Mouse (Mus musculus) megakaryocyte progenitor cell, adult 5-6 weeks (primary cell): ENCODE results near the gene Ivns1abp. TPM values are rescaled to one million over a fixed set of nuclear protein-coding genes. Genes with fewer than 3 reads are reported as not detected.
"Not testable (repeated sequence)": the region's sequence is repeated elsewhere in the genome, so short reads cannot be mapped to it uniquely, and the experiment has no call there.

Source experiments
- ATAC-seq: replicated peaks from 2 replicates; pipeline ENCODE4 v1.8.0; 2016; ENCODE audit warnings: mild to moderate bottlenecking, moderate TSS enrichment, inconsistent platforms; ENCODE audit not compliant: poor library complexity
- total RNA-seq, 2 experiments: library from RNA; stranded (forward) in 1 of 2; stranded (reverse) in 1 of 2; fragments of 157-497, 149-512 nt in 1 of 2; fragments of 200-1000 nt in 1 of 2; gene quantifications; 2 replicates each; pipeline versions ENCODE4 v1.2.3 to v1.2.4; 2015 to 2017

Ivns1abp gene
- total RNA-seq, 2 experiments from 2014 or later = 293 to 330 TPM

GRCm38 (mm10) chr1:151341321-151342044 lies 2.8 kb upstream of the Ivns1abp start:
- no peak for ATAC-seq

DNA sequence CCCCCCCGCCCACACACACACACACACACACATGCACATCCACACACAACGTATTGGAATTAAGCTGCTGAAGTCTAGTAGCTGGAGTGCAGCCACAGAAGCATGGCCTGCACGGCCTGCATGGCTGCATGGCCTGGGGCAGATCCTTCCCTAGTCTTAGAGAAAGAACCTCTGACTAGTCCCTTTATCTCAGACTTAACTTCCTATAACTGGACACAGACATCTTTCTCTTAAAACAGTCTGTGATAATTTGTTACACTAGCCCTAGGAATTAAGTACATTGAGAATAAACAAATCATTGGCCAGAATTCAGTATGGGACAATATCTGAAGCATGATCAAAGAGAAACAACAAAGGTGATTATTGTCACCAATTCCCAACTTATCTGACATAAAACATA lies 2.0 kb upstream of the Ivns1abp start:
- no peak for ATAC-seq

DNA sequence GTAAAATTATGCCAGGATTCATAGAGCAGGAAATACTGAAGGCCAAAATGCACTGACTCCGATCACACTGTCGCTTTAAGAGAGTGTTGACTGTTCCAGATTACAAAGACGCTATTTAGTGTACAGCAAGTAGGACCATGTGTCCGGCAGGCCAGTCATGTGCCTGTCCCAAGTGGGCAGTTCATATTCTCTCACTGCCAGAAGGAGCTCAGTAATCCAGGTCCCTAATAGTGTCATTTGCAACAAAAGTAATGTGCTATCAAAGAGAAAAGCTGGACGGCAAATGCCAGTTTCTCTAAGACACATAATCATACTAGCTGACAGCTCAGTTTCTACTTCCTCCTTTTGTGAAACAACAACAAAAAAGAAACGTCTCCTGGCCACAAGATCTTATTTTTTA lies 1.3 kb upstream of the Ivns1abp start:
- no peak for ATAC-seq

DNA sequence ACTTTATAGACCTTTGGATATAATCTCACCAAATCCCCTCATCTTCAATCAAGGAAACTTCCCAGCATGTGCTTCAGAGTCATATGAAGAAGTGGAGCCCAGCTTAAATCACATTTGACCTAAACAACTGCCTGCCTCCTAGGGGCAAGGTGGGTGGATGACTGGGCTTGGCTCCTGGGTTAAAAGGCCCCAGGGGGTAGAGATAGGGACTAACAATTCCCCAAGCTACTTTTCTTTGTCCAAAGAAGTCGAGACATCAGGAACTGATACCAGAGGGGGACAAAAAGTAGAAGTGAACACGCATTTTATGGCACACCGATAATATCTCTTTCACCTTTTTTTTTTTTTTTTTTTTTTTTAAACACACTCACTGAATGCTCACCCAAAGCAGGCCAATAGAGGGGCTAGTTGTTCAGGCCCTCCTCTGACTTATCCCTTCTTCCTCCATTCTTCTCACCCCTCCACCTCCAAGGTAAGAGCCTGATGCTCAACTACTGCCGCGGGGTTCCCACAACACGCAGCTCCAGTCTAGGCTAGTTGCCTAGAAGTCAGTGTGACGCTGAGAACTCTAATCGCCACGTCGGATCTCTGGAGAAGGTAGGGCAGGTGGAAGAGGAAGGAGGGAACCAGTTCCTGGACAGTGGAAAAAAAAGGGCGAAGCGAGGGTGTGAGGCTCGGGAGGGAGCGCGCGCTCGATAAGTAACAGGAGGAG lies 550 bp upstream of the Ivns1abp start:
- peak; percentile 24 for ATAC-seq

- peak; percentile 59 for ATAC-seq
Observed at GRCm38 (mm10) chr1:151345109-151345862, 1.0 kb downstream of the Ivns1abp start.

GRCm38 (mm10) chr1:151345863-151346195 lies 1.6 kb downstream of the Ivns1abp start:
- no peak for ATAC-seq

DNA sequence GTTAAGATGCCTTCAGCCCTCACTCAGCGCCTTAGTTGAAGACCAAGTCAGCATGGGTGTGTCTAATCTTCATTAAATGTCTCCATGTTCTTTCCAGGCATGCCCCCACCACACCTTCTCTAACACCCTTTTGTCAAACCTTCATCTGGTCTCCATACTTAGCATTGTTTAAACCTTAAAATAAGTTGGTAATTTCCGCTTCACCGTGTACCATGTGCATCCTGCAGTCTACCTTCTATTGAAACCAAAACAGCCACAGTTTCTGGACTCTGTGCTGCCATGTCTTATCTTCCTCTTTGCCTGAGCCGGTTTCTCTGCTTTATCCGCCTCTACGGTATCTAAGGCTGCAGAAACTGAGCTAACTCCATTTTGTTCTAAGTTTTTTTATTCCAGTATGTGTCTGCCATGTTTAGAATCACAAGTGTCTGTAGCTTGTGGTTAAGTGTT lies 2.4 kb downstream of the Ivns1abp start:
- ATAC-seq = peak; percentile 10

- ATAC-seq = not testable (repeated sequence)
Observed at GRCm38 (mm10) chr1:151348293-151348692, 4.0 kb downstream of the Ivns1abp start.

DNA sequence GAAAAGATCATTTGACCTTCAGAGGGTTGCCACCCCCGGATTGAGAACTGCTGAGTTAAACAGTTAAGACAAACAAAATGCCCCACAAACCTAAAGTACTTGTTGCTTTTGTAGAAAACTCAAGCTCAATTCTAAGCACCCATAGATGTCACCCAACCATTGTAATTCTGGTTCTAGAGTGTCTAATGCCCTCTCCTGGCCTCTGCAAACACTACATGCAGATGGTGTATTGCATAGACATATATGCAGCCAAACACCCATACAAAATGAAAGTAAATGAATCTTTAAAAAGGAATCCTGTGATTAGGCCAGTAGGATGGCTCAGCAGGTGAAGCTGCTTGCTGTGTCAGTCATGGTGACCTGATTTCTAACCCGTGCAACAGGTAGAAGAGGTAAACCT lies 8.6 kb downstream of the Ivns1abp start:
- ATAC-seq = peak; percentile 93

DNA sequence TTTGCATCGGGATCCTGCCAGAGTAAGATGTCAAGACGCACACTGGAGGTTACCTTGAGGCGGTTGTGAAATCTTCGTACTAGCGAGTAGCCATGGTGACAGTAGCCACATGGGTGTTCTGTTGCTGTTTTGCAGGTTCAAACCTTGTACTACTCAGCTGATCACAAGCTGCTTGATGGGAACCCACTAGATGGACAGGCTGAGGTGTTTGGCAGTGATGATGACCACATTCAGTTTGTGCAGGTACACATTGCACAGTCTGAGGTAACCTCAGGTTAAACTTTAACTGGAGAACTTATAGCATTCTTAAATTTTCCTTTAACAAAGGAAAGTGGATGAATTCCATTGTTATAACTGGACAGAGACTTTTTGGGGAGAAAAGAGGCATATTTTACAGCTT lies 11.7 kb downstream of the Ivns1abp start:
- ATAC-seq = no peak

GRCm38 (mm10) chr1:151359374-151359773 lies 15.1 kb downstream of the Ivns1abp start:
- ATAC-seq = no peak

DNA sequence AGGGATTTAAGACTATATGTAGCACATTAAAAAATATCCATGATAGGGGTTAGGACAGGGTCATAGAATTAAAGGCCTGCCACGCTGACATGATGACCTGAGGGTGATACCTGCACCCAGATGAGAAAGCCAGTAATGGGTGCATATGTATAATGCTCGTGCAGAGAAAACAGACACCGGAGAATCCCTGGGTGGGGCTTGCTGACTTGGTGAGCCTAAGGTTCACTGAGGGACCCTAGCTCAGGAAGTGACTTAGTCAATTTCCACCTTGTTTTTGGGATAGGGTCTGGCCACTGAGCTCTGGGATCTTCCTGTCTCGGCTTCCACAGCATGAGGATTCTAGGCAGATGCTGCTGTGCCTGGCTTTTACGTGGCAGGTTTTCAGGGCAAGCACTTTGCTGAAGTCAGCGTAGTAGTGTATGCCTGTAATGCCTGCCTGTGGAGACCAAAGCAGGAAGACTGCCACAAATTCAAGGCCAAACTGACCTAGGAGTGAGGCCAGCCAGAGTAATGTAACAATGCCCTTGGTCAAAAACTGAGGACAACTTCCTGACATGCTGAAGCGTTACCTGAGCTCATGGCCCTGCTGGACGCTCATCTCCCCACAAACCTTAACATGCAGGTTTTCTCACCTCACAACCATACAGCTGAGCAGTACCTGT lies 22.8 kb downstream of the Ivns1abp start:
- ATAC-seq = no peak; the same call in 1 of the 2 replicates

GRCm38 (mm10) chr1:151367721-151368324 lies 23.5 kb downstream of the Ivns1abp start:
- no peak for ATAC-seq

DNA sequence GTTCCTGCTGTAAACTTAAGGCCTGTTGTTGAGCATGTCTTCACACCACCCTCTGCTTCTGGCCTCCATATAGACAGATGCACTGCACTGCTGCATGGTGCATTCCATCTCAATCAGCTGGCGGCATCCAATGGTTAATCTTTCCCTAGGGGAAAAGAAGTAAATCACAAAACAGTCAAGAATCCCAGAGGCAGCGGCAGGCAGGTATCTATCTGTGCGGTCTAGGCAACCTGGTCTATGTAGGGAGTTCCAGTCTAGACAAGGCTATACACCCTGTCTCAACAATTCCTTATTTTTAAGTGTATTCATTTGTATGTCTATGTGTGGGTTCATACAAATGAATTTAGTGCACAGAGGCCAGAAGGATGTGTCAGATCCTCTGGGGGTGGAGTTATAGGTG lies 24.2 kb downstream of the Ivns1abp start:
- no peak for ATAC-seq

DNA sequence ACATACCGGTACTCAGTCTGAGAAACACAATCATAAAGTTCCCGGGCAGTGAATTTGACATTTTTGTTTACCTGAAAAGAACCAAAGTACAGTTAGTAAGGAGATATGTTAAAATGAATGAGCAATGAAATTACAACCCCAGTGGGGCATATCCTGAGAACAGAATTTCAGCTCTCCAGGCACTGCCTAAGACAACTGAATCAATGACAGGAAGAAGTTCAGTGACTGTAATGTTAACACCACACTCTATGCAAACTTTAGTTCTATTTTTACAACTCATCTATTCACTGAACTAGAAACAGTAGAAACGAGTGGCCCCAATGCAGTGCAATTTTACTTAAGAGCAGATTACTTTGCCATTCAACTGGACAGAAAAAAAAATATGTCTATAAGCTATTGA lies 26.3 kb downstream of the Ivns1abp start:
- ATAC-seq = no peak

DNA sequence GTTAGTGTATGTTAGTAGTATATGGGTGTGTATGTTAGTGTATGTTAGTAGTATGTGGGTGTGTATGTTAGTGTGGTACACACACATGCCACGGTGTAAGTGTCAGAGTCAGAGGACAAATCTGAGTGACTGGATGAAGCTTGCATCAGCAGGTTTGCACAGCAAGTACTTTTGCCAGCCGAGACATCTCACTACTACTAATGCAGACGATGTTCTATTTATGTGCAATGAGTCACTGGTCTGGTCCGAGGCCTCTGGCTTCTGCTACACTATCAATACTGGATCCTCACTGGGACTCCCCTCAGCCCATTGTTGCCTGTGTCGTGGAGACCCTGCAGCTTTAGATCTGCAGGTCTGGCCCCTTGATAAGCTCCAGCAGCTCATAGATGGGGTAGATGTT lies 27.3 kb downstream of the Ivns1abp start:
- ATAC-seq = no peak

- ATAC-seq = no peak
Observed at GRCm38 (mm10) chr1:151372823-151373222, 28.5 kb downstream of the Ivns1abp start.

- peak; percentile 50; the same call in 1 of the 2 replicates for ATAC-seq
Observed at GRCm38 (mm10) chr1:151377353-151377752, 33.1 kb downstream of the Ivns1abp start.

GRCm38 (mm10) chr1:151390029-151390428 lies 45.8 kb downstream of the Ivns1abp start:
- peak; percentile 85 for ATAC-seq

- no peak for ATAC-seq
Observed at GRCm38 (mm10) chr1:151409827-151410226, 65.5 kb downstream of the Ivns1abp start.
